Mouse (Mus musculus) ES-CJ7 (cell line): ENCODE measurements at regions not wholly inside any gene's neighbourhood (a gene's known extent, or its start where the extent isn't known, plus 50 kb on each side); places are given as distances from the start of the nearest gene placed in this dataset.
A peak's percentile ranks its signal among the peaks of the same experiment; 100 is the strongest.

ENCODE experiments used
- DNase-seq: peaks from one replicate; pipeline ENCODE4 v3.0.0; 2011; ENCODE audit warnings: low read depth, low spot score

GRCm38 (mm10) chr16:5467587-5467986 is 211.8 kb upstream of the Eef2kmt start:
- DNase-seq: peak; percentile 42

DNA sequence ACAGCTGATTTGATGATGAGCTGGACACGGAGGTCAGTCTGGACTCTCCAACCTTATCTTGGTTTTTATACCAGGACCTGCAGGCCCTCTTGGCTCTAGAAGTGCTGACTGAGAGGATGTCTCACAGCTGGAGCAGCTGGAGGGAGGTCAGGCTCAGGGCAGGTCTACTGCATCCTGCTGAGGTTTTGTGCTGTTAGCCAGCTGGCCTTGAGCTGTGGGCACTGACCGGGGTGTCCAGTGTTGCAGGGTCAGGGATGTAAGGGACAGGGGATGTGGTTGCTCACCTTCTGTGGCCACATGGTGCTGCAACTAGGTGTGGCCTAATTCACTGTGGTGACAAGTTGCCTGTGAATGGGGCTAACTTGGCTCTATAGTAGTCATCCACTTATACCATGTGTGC is 211.0 kb upstream of the Eef2kmt start:
- no peak for DNase-seq

GRCm38 (mm10) chr16:5455352-5455965 is 199.7 kb upstream of the Eef2kmt start:
- DNase-seq: no peak

DNA sequence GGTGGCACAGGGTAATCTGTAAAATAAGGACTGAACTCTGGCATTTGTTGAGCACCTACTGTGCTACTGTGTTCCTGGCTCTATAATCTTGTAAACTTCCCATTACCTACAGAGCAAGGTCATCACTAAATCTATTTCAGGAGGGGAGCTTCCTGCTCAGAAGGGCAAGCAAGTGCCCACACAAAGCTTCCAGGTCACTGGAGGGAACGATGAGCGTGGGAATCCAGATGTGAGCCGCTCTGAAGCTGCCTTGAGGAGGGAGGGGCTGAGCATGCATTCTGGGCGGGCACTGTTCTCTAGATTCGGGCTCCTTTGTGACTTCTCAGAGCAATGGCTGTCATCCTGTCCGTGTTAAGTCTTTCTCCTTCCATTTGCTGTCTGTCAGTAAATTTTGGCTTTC is 198.5 kb upstream of the Eef2kmt start:
- no peak for DNase-seq

DNA sequence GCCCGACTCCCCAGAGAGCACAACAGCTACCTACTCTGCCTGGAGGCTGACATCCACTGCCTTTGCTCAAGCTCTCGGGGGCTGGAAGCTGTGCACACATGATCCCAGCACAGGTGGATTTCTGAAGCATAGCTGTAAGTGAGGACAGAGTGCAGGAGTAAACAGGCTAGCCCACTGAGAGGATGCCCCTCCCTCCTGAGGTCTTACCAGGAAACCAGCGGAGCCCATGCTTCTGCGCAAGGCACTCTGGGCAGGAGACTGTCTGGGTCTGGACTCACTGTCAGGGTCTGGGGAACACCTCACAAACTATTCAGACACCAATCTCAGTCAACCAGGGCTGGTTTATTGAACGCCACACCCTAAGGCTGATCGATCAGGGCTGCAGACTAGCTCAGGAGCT is 197.2 kb upstream of the Eef2kmt start:
- no peak for DNase-seq

DNA sequence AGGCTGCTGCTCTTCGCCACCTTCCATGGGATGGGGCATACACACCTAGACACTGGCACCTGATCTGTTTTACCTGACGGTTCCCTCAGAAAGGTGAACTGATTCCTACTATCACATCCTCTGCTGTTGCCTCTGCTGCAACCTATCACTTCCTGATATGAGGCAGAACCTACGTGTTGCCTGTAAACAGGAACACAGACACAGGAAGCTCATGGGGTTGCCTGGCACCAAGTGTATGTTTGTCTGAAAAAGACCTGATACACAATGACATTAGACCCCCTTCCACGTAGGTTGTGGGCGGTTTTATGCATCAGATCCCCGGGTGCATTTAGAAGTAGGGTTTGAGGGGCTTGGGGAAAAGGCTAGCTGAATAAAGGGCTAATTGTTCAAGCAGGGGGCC is 190.0 kb upstream of the Eef2kmt start:
- DNase-seq: no peak

- no peak for DNase-seq
Observed at GRCm38 (mm10) chr16:5444785-5445184, 189.0 kb upstream of the Eef2kmt start.

- DNase-seq: no peak
Observed at GRCm38 (mm10) chr16:5439717-5440116, 183.9 kb upstream of the Eef2kmt start.

- no peak for DNase-seq
Observed at GRCm38 (mm10) chr16:5438405-5438804, 182.6 kb upstream of the Eef2kmt start.

DNA sequence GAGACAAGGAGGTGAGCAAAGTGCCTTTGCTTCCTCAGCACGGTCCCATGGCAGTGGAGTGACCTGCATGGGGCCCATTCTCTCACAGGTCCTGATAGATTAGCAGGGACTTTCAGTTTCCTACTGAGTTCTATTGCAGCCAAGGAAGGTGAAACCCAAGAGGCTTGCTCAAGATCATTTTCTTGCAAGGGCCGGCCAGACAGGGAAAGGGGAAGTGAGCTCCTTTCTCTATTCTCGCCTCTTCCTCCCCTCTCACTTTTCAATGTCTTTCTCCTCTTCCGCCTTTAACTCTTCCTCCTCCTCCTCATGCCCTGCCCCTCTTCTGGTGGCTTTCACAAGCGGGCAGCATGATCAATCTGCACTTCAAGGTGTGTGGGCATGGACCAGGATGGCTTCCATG is 175.9 kb upstream of the Eef2kmt start:
- no peak for DNase-seq

GRCm38 (mm10) chr16:5431111-5431510 is 175.3 kb upstream of the Eef2kmt start:
- DNase-seq: no peak

DNA sequence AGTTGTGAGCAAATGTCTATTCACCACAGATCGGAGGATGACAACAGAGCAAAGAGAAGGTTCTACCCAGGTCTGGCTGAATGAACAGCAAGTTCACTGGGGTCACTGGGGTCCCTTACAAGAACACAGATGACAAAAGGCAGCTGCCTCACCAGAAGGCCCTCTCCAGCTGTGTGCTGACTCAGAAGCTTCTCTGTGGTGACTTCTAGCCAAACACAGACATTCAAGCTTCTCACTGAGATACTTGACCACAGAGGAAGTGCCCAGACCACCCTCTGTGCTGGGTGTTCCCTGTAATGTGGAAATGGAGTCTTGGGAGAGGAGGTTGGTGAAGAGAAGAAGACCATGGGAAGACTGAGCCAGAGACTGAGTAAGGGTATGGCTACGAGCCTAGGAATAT is 173.7 kb upstream of the Eef2kmt start:
- DNase-seq: no peak

DNA sequence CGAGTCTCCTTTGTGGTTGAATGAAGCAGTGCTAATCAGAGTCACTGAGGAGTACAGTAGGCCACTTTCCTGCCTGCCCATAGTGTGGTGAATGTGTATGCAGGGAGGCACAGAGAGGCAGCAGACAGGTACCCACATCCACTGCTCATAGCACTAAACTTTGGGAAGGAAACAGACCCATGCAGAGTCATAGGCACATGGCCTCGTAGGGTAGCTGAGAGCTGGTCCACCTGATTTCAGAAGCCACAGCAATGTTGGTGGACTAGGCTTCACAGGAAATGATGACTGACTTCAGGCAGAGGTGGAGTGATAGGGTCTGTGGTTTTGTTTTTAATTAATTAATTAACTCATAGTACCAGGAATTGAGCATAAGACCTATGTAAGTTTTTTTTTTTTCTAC is 170.1 kb upstream of the Eef2kmt start:
- DNase-seq: no peak

GRCm38 (mm10) chr16:5422041-5422440 is 166.3 kb upstream of the Eef2kmt start:
- no peak for DNase-seq

- peak; percentile 7 for DNase-seq
Observed at GRCm38 (mm10) chr16:5421591-5421990, 165.8 kb upstream of the Eef2kmt start.

GRCm38 (mm10) chr16:5419467-5419866 is 163.7 kb upstream of the Eef2kmt start:
- DNase-seq: no peak

- DNase-seq: no peak
Observed at GRCm38 (mm10) chr16:5418462-5419197, 162.8 kb upstream of the Eef2kmt start.

- DNase-seq: no peak
Observed at GRCm38 (mm10) chr16:5415310-5415709, 159.5 kb upstream of the Eef2kmt start.

GRCm38 (mm10) chr16:5411819-5412385 is 156.1 kb upstream of the Eef2kmt start:
- no peak for DNase-seq

- peak; percentile 72 for DNase-seq
Observed at GRCm38 (mm10) chr16:5406711-5407110, 150.9 kb upstream of the Eef2kmt start.

- DNase-seq: no peak
Observed at GRCm38 (mm10) chr16:5393336-5393735, 137.6 kb upstream of the Eef2kmt start.

GRCm38 (mm10) chr16:5382930-5383329 is 127.1 kb upstream of the Eef2kmt start:
- DNase-seq: no peak

DNA sequence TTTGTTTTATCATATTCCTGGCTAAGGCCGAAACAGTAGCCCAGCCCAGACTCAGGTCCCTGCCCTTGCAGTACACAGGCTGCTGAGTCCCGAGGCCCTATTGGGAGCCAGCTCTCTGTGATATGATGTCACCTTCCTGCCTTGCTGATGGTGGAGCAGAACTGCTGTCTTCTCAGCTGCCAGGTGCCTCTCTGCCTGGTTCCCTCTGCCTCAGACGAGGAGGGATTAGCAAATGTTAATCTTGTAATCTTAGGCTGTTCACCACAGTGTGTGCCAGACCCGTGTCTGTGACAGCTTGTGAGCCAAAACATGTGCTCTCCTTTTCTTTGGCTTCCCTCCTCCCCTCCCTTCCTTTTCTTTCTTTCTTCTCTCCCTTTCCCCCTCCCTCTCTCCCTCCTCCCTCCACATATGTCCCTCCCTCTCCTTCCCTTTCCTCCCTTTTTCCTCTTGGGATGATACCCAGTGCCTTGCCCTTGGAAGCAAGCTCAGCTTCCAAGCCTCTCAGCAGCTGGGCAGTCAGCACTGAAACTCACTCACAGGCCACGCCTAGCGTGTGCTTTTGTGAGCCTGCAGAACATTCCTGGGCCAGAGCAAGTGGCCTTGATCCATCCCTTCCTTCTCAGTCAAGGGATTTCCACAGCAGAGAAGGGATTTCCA is 126.6 kb upstream of the Eef2kmt start:
- no peak for DNase-seq
